Mouse (Mus musculus): ENCODE measurements at regions not wholly inside any gene's neighbourhood (a gene's known extent, or its start where the extent isn't known, plus 50 kb on each side); places are given as distances from the start of the nearest gene placed in this dataset.

- DNase-seq (ENCODE audit: low spot score in 2 of 2) = no peak
These were observed 661.0 kb downstream of the Pcdh18 start for GRCm38 (mm10) chr3:49096118-49096517.

DNA sequence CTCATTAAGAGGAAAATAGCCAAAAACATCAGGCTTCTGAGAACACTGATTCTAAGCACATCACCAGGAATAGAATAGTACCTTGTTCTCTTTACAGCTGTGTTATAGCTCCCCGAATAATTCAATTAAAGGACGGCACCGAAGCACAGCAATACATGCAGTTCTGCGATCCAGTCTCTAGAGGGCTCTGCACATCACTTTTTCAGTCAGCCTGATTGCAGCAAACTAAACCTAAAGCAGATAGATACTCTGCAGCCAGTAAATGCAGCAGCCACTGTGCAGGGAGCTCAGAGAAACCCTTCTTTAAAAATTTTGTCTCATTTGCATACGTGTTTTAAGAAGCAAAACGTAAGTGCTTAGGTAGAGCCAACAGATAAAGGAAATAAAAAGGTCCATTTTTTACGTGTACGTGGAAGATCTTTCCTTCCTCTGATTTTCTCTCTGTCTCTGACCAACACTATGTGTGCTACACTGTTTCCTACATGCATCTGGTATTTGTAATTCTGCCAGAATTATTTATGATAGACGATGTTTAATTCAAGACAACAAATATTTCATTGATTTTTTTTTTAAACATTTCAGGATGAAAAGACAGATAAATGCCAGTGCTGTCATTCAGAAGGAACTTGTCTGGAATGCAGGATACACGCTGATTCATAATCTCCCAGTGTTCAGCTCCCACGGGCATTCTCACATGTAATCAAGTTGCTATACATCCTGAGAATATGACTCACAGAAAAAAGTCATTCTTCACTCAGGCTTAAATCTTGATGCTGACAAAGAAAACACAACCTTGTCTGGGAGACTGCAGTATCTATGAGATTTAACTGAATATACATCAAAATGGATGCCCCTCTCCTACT lies 663.1 kb downstream of the Pcdh18 start:
- DNase-seq (ENCODE audit: low spot score in 2 of 2) = peak; percentile 36 to 38

- DNase-seq (ENCODE audit: low spot score in 2 of 2) = no peak
These were observed 688.3 kb downstream of the Pcdh18 start for GRCm38 (mm10) chr3:49068801-49069200.

DNA sequence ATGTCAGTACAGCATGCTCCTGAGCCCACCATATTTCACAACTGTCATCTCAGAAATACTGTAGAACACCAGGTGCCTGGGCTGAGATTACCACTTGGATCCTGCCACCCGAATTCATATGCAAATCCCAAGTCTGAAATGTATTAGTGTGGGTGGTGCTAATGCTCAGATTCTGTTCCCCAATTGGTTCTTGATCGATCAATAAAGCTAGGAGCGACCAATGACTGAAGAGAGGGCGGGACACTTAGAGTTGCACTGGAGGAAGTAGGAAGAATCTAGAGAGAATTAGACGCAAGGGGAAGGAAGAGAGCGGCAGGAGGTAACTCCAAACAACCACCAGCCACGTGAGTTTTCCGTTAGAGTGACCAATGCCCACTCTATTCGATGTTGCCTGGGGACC lies 695.0 kb downstream of the Pcdh18 start:
- DNase-seq (ENCODE audit: low spot score in 2 of 2) = no peak

GRCm38 (mm10) chr3:49032981-49033380 lies 724.1 kb downstream of the Pcdh18 start:
- DNase-seq (ENCODE audit: low spot score in 2 of 2) = no peak

DNA sequence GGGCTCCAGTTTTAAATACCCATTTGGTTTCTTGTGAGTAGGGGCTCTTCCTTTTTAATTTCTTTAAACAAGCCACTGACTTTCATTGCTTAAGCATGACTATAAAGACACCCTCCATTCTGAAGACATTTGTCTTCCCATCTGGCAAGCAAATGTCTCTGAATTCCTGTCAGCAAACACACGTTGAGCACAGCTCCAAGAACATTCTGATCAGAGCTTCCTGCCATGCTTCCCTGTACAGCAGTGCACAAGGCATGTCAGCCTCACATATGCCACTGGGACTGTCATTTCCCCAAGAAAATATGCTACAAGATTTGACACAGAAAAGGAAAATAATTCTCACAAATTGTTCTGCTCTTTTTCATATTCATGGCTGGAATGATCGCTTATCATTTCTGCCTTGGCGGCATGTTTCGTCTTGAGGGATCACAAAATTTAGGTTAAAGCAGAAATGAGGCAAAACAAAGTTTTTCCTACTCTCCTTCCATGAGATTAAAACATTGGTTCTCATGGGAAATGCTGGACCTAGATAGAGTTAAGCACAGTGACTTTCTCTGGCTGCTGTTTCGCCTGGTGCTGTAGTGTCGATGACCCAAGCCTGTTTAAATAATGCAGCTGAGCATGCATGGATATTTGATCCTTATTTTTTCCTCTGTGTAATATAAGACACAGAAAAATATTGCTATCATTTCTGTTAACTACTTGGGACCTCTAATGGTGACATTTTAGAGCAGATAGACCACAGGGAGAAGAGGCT lies 747.7 kb downstream of the Pcdh18 start:
- no peak for DNase-seq (ENCODE audit: low spot score in 2 of 2)
